Comparison of ENCODE assay signal across 26 mouse cellular contexts in genomic region chr5:76674022-76674653, GRCm38 (mm10).
"Had no signal": no experiment of that assay in that cellular context is flagged by ENCODE, and none has a peak within 500 bp of the region (broad histone marks: within the 10 kb centered on the region; RNA-seq: fewer than 3 reads in every experiment).

No protein-coding gene starts in this region.

- H3K27ac ChIP-seq: heart, embryonic 13.5 days; heart, embryonic 15.5 days; hindbrain, embryonic 12.5 days; hindbrain, embryonic 14.5 days; kidney, embryonic 15.5 days; kidney, postnatal 0 days; liver, embryonic 12.5 days had no signal

- DNase-seq: forebrain, postnatal 0 days; gastrocnemius, postnatal 14 days; gastrocnemius, postnatal 36 days; heart, adult 18-20 months; heart, postnatal 14 days; heart, postnatal 36 days; kidney, adult 11 months; kidney, adult 2 months; kidney, adult 9 months; kidney, postnatal 14 days; kidney, postnatal 36 days; layer of hippocampus, adult 9-11 months; layer of hippocampus, postnatal 36 days; left cerebral cortex, postnatal 4 days had no signal

- H3K4me3 ChIP-seq: heart, embryonic 13.5 days; heart, embryonic 15.5 days; hindbrain, embryonic 12.5 days; kidney, embryonic 15.5 days; limb, embryonic 13.5 days; limb, embryonic 15.5 days; liver, embryonic 12.5 days had no signal

- ATAC-seq: forebrain, postnatal 0 days; hindbrain, embryonic 16.5 days; inflammation-experienced regulatory T-cells, adult 6 months; liver, embryonic 12.5 days had no signal

- H3K9ac ChIP-seq: forebrain, postnatal 0 days; heart, embryonic 13.5 days; heart, embryonic 15.5 days; hindbrain, embryonic 12.5 days; hindbrain, embryonic 14.5 days; kidney, embryonic 15.5 days; limb, embryonic 13.5 days; limb, embryonic 15.5 days; liver, embryonic 12.5 days had no signal

- H3K4me2 ChIP-seq: heart, embryonic 11.5 days; heart, embryonic 13.5 days; heart, embryonic 15.5 days; hindbrain, embryonic 12.5 days; hindbrain, embryonic 14.5 days; kidney, embryonic 15.5 days; limb, embryonic 13.5 days; limb, embryonic 15.5 days; liver, embryonic 12.5 days had no signal

- H3K27me3 ChIP-seq: heart, embryonic 13.5 days; heart, embryonic 15.5 days; hindbrain, embryonic 12.5 days; kidney, embryonic 15.5 days; limb, embryonic 13.5 days; limb, embryonic 15.5 days; liver, embryonic 12.5 days had no signal

- H3K4me1 ChIP-seq: heart, embryonic 13.5 days; heart, embryonic 15.5 days; hindbrain, embryonic 12.5 days had no signal

- H3K36me3 ChIP-seq: heart, embryonic 13.5 days; heart, embryonic 15.5 days; kidney, embryonic 15.5 days; limb, embryonic 13.5 days; limb, embryonic 15.5 days; liver, embryonic 12.5 days had no signal

- H3K9me3 ChIP-seq: heart, embryonic 13.5 days; heart, embryonic 15.5 days; hindbrain, embryonic 12.5 days; kidney, embryonic 15.5 days; limb, embryonic 15.5 days; liver, embryonic 12.5 days had no signal
